Mouse (Mus musculus) NIH3T3 (cell line): ENCODE measurements around the gene Itgb3bp.

Source experiments
- DNase-seq: peaks from one replicate; pipeline ENCODE4 v3.0.0-alpha.2; 2012; ENCODE audit warnings: low read depth

Gene Itgb3bp

GRCm38 (mm10) chr4:99717905-99718304 lies 211.7 kb downstream of the Itgb3bp start:
- no peak for DNase-seq

GRCm38 (mm10) chr4:99715783-99716416 lies 213.7 kb downstream of the Itgb3bp start:
- DNase-seq, result no peak
